Mouse (Mus musculus): Measurements from ENCODE around the gene Tha1.

Gene Tha1

GRCm38 (mm10) chr11:117872861-117873608 is at the start of gene Tha1:
Gene Tha1, minus strand, starts transcription at chr11:117873481.
- no peak for DNase-seq (ENCODE audit: low read depth, low spot score)

DNA sequence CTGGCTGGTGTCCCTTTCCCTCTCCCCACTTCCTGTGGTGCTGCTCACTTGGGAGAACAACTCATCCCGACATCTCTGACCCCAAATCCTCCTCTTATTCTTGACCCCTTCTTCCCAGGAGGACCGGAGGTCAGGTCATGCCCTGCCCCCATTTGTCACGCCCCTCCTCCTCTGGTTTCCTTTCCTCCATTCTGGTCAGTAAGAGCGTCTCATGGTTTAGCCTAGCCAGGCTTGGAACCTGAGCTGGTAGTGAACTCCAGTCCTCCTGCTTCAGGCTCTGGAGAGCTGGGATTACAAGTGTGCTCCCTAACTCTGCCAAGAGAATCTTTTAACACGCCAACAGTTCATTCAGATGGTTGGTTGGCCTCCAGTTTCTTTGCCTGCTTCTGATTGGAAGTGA is 45.9 kb upstream of the Tha1 start:
- DNase-seq (ENCODE audit: low read depth, low spot score) = no peak

- DNase-seq (ENCODE audit: low read depth, low spot score) = no peak
These were observed 45.3 kb upstream of the Tha1 start for GRCm38 (mm10) chr11:117918541-117918940.

- DNase-seq (ENCODE audit: low read depth, low spot score) = no peak
These were observed 42.6 kb upstream of the Tha1 start for GRCm38 (mm10) chr11:117915837-117916236.

DNA sequence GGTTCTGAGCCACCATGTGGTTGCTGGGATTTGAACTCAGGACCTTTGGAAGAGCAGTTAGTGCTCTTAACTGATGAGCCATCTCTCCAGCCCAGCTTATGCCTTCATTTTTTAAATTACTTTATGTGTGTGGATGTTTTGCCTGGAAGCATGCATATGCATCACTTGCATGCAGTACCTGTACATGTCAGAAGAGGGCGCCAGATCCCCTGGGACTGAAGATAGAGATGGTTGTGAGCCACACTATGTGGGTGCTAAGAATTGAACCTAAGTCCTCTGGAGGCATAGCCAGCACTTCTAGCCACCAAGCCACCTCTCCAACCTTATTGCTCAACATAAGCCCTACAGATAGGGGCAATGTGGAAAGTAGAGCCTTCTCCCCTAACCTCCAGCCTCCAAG is 42.1 kb upstream of the Tha1 start:
- no peak for DNase-seq (ENCODE audit: low read depth, low spot score)

DNA sequence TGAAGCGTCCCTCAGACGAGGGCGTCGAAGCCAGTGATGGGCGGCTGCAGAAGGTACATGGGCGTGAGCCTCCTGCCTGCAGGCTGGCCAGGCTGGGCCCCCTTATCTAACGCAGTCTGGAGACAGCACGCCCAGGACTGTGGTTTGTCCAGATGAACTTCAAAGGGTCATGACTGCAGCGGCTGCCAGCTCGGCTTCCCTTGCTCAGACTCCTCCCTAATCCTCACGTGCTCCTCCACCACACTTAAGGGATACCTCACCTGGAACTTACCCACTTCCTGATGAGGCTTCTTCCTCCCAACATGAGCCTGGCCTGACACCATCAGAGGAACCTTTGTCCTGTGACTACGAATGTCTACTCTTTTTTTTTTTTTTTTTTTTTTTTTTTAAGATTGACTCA is 41.2 kb upstream of the Tha1 start:
- DNase-seq (ENCODE audit: low read depth, low spot score) = no peak

- DNase-seq (ENCODE audit: low read depth, low spot score) = peak; percentile 26
These were observed 39.5 kb upstream of the Tha1 start for GRCm38 (mm10) chr11:117912684-117913352.

- DNase-seq (ENCODE audit: low read depth, low spot score) = no peak
These were observed 36.1 kb upstream of the Tha1 start for GRCm38 (mm10) chr11:117909337-117909736.

- DNase-seq (ENCODE audit: low read depth, low spot score) = no peak
These were observed 31.2 kb upstream of the Tha1 start for GRCm38 (mm10) chr11:117904442-117904841.

DNA sequence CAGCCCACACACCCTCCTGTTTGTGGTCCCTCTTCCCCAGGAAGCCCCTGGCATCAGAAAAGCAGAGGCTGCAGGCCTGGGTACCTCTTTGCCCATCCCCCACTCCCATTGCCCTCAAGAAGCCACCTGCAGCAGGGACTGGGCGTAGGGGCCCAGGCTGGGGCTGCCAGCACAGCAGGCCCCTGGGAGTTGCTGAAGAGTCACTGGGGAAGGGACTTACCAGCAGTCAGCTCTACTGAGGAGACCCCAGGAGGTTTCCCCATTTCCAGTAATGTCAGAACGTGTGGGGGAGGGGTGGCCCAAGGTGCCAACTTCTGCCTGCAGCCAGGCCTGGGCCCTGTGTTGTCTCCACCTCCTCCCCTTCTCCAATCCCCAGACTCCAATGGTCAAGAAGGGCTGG is 29.0 kb upstream of the Tha1 start:
- DNase-seq (ENCODE audit: low read depth, low spot score) = no peak

DNA sequence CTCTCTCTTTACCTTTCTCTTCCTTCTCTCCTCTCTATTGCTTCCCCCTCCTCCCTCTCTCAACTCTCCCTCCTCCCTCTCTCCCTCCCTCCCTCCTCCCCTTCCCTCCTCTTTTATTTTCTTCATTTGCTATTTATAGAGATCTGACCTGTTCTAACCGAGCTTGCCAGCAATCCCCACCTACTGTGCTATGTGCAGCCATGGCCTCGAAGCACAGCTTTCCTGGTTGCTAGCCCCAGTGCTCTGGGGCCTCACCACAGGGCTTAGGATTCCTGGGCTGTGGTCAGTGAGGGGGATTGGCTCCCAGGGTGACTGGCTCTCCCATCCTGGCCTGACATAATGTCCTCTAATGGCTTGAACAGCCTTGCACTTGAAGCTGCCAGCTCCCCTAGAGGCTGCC is 23.3 kb upstream of the Tha1 start:
- DNase-seq (ENCODE audit: low read depth, low spot score) = no peak

GRCm38 (mm10) chr11:117894676-117895075 is 21.4 kb upstream of the Tha1 start:
- DNase-seq (ENCODE audit: low read depth, low spot score) = no peak

DNA sequence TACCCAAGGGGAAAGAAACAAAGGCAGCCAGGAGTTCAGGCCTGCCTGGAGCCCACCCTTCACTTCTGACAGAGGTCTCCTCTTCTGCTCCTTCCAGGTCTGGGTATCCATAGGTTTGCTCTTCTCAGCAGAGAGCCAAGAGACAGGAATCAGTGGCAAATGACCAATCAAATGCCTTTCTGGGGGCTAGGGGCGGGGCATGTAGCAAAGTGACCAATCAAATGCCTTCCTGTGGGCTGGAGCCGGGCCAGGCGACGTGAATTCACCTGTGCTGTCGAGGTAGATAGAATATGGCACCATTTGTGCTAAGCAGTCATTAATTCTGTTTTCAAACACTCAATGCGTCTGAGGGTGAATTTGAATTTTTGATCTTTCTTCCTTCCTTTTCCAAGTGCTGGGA is 18.9 kb upstream of the Tha1 start:
- DNase-seq (ENCODE audit: low read depth, low spot score) = no peak

DNA sequence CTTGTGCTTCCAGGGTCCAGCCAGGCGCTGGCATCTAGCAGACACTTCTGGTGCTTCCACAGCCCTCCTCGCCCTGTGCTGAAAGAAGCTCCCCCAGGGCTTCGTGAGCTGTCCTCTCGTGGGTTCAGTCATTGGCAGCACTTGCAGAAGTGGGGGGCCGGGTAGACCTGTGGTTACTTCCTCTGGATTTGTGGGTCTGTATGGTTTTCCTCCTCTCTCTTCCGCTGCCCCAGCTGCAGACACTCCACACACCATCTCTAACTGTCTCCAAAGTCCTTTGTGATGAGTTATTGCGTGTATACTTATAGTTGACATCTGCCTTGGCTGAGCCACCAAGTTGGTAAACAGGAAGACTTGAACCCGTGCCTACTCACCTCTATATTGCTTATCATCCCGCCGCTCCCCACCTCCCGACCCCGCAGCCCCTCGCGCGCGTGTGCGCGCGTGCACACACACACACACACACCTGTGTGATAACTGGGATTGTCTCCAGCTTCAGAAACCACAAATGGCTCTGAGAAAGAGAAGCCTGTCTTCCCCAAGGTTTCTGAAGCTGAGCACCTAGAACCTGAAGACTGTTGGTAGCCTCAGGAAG is 18.4 kb upstream of the Tha1 start:
- no peak for DNase-seq (ENCODE audit: low read depth, low spot score)

DNA sequence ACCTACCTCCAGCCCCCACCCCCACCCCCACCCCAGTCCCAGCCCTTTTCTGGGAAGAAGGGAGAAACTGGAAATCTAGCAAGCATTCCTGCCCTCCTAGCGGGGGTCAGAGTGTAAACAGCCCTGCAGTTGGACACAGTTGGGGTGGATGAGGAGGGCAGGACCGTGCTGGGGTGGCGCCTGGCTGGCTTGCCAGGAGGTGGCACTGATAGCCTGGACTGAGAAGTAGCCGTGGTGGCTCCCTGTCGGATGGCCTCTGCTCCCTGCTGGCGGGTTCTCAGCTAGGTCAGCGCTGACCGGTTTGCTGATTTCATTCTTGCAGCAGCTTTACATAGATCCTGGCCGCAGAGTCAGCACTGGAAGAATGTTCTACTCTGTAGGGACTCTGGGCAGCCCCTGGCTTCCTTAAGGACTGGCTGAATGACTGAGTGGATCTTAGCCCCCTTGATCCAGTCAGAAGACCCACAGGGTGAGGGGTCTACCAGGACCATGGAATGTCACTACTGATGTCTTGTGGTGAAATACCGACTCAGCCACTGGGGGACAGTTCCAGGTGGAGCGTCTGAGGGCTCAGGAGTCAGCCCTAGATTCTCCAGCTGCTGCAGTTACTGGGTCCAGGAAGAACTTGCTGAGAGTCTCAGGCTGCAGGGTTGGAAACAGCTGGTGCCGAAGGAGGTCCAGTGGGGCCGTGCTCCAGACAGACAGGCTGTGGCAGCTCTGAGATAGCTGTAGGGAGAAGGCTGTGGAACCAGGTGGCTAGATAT is 17.4 kb upstream of the Tha1 start:
- no peak for DNase-seq (ENCODE audit: low read depth, low spot score)

DNA sequence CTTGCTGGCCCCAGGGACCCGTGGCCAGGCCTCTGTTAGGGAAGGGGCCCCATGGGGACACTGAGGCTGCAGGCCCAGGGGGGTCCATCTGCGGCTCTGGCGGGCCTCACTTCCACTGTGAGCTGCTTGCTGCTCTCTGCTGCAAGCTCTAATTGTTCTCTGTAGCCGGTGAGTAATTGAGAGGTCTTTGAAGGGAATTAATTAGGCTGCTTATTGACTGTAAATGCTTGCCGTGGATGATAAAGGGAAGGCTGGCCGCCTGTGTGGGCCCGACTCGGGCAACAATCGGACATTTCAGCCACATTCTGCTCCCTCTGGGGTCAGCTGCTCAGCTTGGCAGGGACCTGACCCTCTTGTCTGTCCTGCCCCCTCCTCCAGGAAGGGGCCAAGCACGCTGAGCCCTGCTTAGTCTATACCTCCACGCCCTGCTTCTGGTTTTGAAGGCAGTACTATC is 16.6 kb upstream of the Tha1 start:
- DNase-seq (ENCODE audit: low read depth, low spot score) = no peak

DNA sequence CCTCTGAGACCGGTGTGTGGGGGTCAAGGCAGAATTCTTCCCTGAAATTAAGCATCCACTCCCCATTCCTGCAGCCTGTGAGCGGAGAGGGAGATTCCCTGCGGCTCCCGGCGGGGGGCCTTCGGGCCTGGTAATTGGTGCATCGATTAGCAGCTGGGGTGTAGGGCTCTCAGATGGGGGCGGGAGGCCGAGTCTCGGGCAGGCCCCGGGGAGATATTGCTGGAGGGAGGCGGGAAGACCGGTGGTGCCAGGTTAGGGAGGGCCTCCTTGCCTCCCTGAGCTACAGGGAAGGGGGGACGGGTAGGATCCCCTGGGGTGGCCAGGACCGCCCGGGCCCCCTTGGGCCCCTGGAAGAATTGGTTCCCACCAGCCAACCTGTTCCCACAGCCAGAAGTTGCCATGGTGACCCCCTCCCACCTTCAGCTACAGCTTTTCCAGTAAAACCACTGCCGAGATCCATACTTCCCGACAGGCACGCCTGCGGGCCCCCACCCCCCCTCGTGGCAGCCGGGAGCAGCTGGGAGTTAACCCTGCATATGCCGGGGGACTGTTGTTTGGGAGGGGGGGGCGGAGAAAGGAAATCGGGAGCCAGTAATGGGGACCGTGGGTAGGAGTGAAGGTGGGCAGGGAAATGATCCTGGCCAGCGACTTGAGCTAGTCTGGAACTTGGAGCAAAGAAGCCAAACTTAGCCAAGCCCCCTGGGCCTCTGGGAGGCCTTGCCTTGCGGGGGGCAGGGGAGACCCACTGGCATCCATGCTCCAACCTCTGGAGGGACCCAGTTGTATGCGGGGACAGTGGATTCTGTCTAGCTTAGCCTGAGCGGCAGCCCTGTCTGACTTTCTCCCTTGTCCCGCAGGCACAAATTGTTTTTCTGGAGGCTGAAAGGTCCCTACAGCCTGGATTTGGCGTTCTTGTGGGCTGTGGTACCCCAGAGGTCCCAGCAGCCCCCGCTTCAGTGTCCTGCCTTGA is 15.9 kb upstream of the Tha1 start:
- no peak for DNase-seq (ENCODE audit: low read depth, low spot score)

DNA sequence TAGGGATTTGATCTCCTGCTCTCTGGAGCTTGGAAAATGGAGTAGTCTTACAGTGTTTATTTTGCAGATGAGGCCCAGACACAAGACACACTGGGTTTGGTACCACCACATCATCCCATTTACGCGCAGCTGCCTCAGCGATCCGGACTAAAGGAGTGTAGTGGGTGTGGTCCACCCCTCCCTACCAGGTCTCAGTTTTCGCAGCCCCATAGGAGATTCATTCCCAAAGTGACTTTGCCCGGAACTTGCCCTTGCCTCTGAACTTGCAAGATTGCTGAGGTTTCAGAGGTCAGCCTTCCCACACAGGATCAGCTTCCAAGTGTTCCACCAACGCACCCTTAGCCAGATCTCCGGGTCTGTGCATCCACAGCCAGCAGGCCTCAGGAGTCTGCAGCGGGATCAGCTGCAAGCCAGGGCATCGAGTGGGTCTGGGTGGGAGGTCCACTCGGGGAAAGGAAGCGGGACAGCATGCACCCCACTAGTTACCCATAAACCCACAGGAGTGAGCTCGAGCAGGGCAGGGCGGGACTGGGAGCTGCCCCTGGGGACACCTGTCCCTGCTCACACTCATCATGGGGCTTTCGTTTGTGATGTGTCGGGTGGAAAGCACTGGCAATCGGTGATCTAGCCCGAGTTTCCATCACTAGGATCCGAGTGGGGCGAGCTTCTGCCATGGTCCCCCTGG is 15.0 kb upstream of the Tha1 start:
- no peak for DNase-seq (ENCODE audit: low read depth, low spot score)

DNA sequence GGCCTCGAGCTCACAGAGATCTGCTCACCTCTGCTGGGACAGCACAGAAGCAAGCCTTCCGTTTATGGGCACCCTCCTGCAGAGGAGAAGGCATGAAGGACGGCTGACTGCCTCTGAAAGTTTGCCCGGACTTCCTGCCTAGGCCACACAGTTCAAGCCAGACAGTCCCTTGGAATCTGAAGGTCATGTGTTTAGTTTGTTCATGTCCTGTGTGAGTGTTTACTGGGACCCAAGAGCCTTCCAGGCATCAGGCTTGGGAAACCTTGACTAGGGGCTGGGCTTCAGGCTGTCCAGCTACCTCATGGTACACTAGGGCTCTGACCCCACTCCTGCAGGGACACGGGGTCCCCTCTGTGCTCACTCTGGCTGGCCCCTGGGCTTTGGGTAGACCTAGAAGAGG is 12.7 kb upstream of the Tha1 start:
- DNase-seq (ENCODE audit: low read depth, low spot score) = no peak

DNA sequence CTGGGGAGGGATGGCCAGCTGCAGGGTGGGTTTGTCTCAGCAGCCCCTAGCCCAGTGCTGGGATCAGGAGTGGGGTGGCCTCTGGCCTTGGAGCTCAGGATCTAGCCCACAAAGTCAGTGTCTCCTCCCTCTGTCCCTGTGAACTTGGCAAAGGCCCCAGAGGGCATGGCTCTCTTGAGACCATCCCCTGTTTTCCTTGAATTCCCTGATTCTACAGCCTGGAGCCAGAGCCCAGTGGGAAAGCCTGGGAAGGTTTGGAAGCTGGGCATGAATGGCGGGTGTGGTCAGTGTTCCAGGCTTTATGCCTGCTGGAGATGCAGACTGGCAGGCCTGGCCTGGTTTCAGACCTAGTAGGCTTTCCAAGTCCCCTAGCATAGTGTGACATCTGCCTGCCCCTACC is 8.9 kb upstream of the Tha1 start:
- no peak for DNase-seq (ENCODE audit: low read depth, low spot score)

All from retina, adult 2 months (tissue).